In the genomic region with DNA sequence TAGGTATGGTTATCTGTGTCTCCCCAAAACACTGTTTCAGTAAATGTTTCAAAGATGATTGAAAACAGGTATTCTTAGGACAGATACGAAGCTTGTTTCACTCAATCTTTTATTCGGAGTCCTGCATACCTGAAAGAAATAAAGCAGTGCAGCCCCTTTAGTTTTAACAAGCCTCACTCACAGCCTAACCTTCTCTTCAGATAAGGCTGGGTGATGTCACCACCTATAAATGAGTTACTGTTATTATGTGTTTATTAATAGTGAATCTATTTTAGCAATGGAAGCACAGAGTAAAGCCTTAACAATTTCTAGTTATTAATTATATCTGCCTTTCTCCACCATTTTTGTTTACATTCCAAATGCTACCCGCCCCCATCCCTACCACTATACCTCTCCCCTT, we compare ENCODE assay signal across 17 mouse cellular contexts.
"Had no signal": no experiment of that assay in that cellular context is flagged by ENCODE, and none has a peak within 500 bp of the region (broad histone marks: within the 10 kb centered on the region; RNA-seq: fewer than 3 reads in every experiment).

No protein-coding gene starts in this region.

- H3K4me1 ChIP-seq: lung, embryonic 15.5 days; megakaryocyte, embryonic 14.5 days; midbrain, embryonic 13.5 days; midbrain, embryonic 15.5 days; neural tube, embryonic 12.5 days; stomach, embryonic 15.5 days had no signal

- H3K4me3 ChIP-seq: lung, embryonic 15.5 days; megakaryocyte, embryonic 14.5 days; midbrain, embryonic 13.5 days; midbrain, embryonic 15.5 days; neural tube, embryonic 12.5 days; stomach, embryonic 15.5 days had no signal

- H3K9ac ChIP-seq: lung, embryonic 15.5 days; midbrain, embryonic 13.5 days; midbrain, embryonic 15.5 days; neural tube, embryonic 12.5 days; stomach, embryonic 15.5 days had no signal

- DNase-seq: lung, adult 2 months; lung, postnatal 14 days; lung, postnatal 36 days; right cerebral cortex, postnatal 14 days; thymus, adult 2 months; thymus, postnatal 25 days; thymus, postnatal 4 days had no signal

- ATAC-seq: lung, postnatal 0 days; midbrain, embryonic 13.5 days; midbrain, embryonic 15.5 days had no signal

- H3K9me3 ChIP-seq: lung, embryonic 15.5 days; midbrain, embryonic 13.5 days; midbrain, embryonic 15.5 days; neural tube, embryonic 12.5 days; stomach, embryonic 15.5 days had no signal

- H3K36me3 ChIP-seq: lung, embryonic 15.5 days; midbrain, embryonic 13.5 days; midbrain, embryonic 15.5 days; neural tube, embryonic 12.5 days; stomach, embryonic 15.5 days had no signal

- H3K27me3 ChIP-seq: lung, embryonic 15.5 days; megakaryocyte, embryonic 14.5 days; midbrain, embryonic 13.5 days; midbrain, embryonic 15.5 days; neural tube, embryonic 12.5 days; stomach, embryonic 15.5 days had no signal

- H3K4me2 ChIP-seq: lung, embryonic 15.5 days; midbrain, embryonic 11.5 days; midbrain, embryonic 13.5 days; midbrain, embryonic 15.5 days; neural tube, embryonic 12.5 days; stomach, embryonic 15.5 days had no signal

- H3K27ac ChIP-seq: lung, embryonic 15.5 days; macrophage; midbrain, embryonic 13.5 days; midbrain, embryonic 15.5 days; neural tube, embryonic 12.5 days; stomach, embryonic 15.5 days; stomach, postnatal 0 days had no signal
